Mouse (Mus musculus) E14TG2a.4 (cell line): Measurements from ENCODE around the gene Tpi1.

Experiments used
- CTCF ChIP-seq: conservative IDR thresholded peaks from 2 replicates; pipeline ENCODE4 v1.5.1; 2014; ENCODE audit warnings: low read length
- NANOG ChIP-seq: IDR thresholded peaks from 2 replicates; pipeline ENCODE4 v1.6.1; 2014; ENCODE audit warnings: borderline replicate concordance, low read length, mixed read lengths
- POU5F1 ChIP-seq: IDR thresholded peaks from 2 replicates; pipeline ENCODE4 v1.6.1; 2014; ENCODE audit warnings: low read length, borderline replicate concordance

- no peak for TF ChIP-seq CTCF
- TF ChIP-seq NANOG = no peak
- TF ChIP-seq POU5F1 = no peak
Observed at GRCm38 (mm10) chr6:124817971-124818370, 3.9 kb upstream of the Tpi1 start.
